Mouse (Mus musculus) v-Abl transformed pro-B cells (cell line): ENCODE data around the gene Armh1.

Source experiments
- in situ Hi-C, 2 experiments: fragments of 400-800 bp; cut with MboI; formaldehyde crosslinking; loops; one replicate each; pipeline ENCODE4 v1.15.1; 2025; ENCODE audit not compliant: unreplicated experiment in 2 of 2

Gene Armh1

DNA sequence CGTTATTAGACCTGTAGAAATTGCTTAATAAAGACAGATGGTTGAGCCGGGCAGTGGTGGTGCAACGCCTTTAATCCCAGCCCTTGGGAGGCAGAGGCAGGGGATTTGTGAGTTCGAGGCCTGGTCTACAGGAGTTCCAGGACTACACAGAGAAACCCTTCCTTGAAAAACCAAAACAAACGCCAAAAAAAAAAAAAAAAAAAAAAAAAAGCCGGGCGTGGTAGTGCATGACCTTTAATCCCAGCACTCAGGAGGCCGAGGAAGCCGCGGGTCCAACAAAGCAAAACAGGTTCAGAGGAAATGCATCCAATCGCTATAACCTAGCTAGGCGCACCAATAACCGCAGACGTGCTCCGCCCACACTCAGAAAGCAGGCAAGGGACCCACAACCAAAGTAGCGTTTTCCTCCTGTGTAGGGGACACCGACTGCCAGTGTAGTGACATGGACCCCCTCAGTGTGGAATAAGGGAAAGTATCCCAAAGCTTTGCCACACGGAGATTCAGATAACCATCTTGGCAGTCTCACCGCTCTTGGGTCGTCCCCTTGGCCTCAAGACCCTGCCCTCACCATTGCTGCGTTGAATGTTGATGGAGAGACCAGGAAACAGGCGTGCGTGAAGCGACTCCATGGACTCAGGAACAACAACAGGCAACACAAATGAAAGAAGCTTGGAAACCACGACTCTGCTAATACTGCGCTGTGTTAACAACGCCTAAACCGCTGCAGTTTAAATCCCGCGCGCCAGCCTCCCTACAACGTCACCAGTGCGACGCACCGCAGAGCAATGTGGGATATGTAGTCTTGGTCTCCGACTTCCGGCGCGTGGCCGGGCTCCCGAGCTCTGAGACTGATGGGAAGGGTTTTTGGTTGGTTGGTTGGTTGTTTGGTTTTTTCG is 69.8 kb downstream of the Armh1 start, which contains the start of gene Kif2c:
TSS of gene Kif2c (minus strand) at position 777 of the 896 bp plus-strand sequence.
- in situ Hi-C loops: no loop called here

DNA sequence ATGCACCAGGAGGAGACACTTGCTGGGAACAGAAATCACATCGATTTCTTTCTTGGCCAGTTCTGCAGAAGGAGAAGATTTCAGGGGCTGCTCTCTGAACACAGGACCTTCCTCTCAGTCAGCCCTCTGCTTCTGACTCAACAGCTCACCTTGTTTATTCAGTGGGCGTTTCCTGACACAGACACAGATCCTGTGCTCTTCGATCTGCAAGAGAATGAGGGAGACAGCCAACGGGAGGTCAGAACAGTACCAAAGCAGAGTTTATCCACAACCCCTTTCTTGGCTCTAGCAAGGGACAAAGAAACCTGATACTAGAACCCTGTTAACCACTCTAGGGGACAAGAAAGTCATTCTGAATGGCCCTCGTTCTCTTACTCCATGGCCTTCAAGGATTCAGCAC is 82.0 kb downstream of the Armh1 start:
- in situ Hi-C loops: no loop called here
